Mouse (Mus musculus): Measurements from ENCODE around the gene Sox6. TPM values are rescaled to one million over a fixed set of nuclear protein-coding genes. Genes with fewer than 3 reads are reported as not detected.
"Not testable (repeated sequence)": the region's sequence is repeated elsewhere in the genome, so short reads cannot be mapped to it uniquely, and the experiment has no call there.

Gene Sox6
- polyA plus RNA-seq (2016; fragmentation: Nextera tagmentation; extraction: Ambion mirVana) = 32.5 and 33.2 TPM in 2 replicates

GRCm38 (mm10) chr7:116038511-116038910 lies at the start of gene Sox6:
TSS of gene Sox6 (minus strand) at chr7:116038796.
- peak within 1 kb of the TSS; percentile 74 for H3K9ac ChIP-seq
- no peak for ATAC-seq (ENCODE audit: insufficient number of reproducible peaks, low FRiP score)
- H3K4me3 ChIP-seq = peak within 1 kb of the TSS; percentile 58
- H3K27ac ChIP-seq (ENCODE audit: poor library complexity, severe bottlenecking) = no peak within 1 kb of the TSS
- WGBS = under 1% methylated on average over 11 of the region's 11 CpGs
- H3K4me2 ChIP-seq = peak within 1 kb of the TSS; percentile 99
- no peaks in the 10 kb centered on the region for H3K9me3 ChIP-seq (replicated peaks)
- H3K27me3 ChIP-seq (replicated peaks) = peaks cover 27% of the 10 kb centered on the region
- H3K4me1 ChIP-seq (replicated peaks) = peaks cover 18% of the 10 kb centered on the region
- no peaks in the 10 kb centered on the region for H3K36me3 ChIP-seq

DNA sequence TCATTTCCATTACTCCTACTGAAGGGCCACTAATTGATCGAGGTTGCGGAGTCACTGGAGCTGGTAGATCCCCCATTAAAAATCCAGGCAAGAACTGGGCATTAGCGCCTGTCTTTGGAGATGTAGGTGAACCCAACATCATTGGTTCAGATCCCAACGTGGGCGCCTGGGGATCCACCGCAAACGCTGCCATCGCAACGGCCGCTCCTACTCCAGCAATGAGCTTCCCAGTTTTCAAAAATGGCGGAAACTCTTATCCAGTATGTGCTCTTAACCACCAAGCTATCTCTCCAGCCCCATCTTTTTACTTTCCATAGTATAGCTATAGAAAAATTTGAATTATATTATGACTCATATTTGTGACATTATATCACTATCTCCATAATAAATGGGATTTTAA lies 45.8 kb upstream of the Sox6 start, which contains the start of gene Gm4353:
Gene Gm4353, minus strand, starts transcription at position 270 of the 400 bp plus-strand sequence.
- not testable (repeated sequence) for H3K9me3 ChIP-seq (replicated peaks); H3K4me3 ChIP-seq; H3K27me3 ChIP-seq (replicated peaks); H3K9ac ChIP-seq; H3K27ac ChIP-seq (ENCODE audit: poor library complexity, severe bottlenecking); H3K36me3 ChIP-seq; ATAC-seq (ENCODE audit: insufficient number of reproducible peaks, low FRiP score); H3K4me2 ChIP-seq; H3K4me1 ChIP-seq (replicated peaks)
- WGBS = 93% methylated on average over 11 of the region's 11 CpGs

GRCm38 (mm10) chr7:116060739-116061138 lies 22.1 kb upstream of the Sox6 start:
- Histone ChIP-seq H3K36me3 (no peaks in the 10 kb centered on the region), H3K4me3 (no peak overlapping the region)

DNA sequence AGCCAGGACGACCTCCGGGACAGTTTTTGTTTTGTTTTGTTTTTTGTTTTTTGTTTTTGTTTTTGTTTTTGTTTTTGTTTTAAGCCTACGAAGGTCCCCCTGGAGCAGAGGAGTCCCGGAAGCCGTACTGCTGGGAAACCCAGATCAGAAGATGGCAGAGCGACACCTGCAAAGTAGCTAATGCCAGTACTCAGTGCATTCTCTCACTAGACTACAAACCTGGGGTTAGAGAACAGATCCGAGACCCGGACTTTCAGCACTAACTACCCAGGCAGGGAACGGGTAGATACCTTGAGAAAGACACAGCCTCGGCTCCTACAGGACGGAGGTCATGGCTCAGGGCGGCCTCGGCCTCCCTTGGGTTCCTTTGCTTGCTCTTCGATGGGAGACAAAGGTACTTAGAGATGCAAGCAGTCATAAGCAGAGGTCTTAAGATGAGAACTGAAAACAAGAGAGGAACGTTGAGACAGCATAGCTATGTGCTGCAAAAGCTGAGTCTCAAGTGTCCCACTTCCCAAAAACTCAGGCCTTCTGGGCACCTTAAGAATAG lies 1.9 kb upstream of the Sox6 start:
- H3K9me3 ChIP-seq (replicated peaks) = no peaks in the 10 kb centered on the region
- no peaks in the 10 kb centered on the region for H3K36me3 ChIP-seq
- no peak for ATAC-seq (ENCODE audit: insufficient number of reproducible peaks, low FRiP score)
- H3K4me1 ChIP-seq (replicated peaks) = peaks cover 18% of the 10 kb centered on the region
- H3K4me2 ChIP-seq = peak overlapping the region; percentile 99
- H3K9ac ChIP-seq = 0 out of 2 replicates have a peak overlapping the region, but pooled peaks have one; percentile 7
- H3K27ac ChIP-seq (ENCODE audit: poor library complexity, severe bottlenecking) = no peak overlapping the region
- WGBS = 22% methylated on average over 15 of the region's 15 CpGs
- H3K27me3 ChIP-seq (replicated peaks) = peaks cover 24% of the 10 kb centered on the region
- peak overlapping the region; percentile 58 for H3K4me3 ChIP-seq

More at GRCm38 (mm10) chr7:116060739-116061138, 22.1 kb upstream of the Sox6 start:
- H3K9me3 ChIP-seq (replicated peaks) = no peaks in the 10 kb centered on the region
- no peaks in the 10 kb centered on the region for H3K4me1 ChIP-seq (replicated peaks)
- H3K9ac ChIP-seq = no peak overlapping the region
- ATAC-seq (ENCODE audit: insufficient number of reproducible peaks, low FRiP score) = no peak
- no peak overlapping the region for H3K4me2 ChIP-seq
- no peak overlapping the region for H3K27ac ChIP-seq (ENCODE audit: poor library complexity, severe bottlenecking)
- WGBS = 29% methylated on average over 1 of the region's 1 CpGs
- H3K27me3 ChIP-seq (replicated peaks) = no peaks in the 10 kb centered on the region

- no peaks in the 10 kb centered on the region for H3K9me3 ChIP-seq (replicated peaks)
- under 1% methylated on average over 48 of the region's 48 CpGs for WGBS
- peaks cover 18% of the 10 kb centered on the region for H3K4me1 ChIP-seq (replicated peaks)
- H3K4me2 ChIP-seq = peak overlapping the region; percentile 99
- H3K27ac ChIP-seq (ENCODE audit: poor library complexity, severe bottlenecking) = no peak overlapping the region
- ATAC-seq (ENCODE audit: insufficient number of reproducible peaks, low FRiP score) = peak; percentile 67
- H3K36me3 ChIP-seq = no peaks in the 10 kb centered on the region
- H3K9ac ChIP-seq = peak overlapping the region; percentile 74
- H3K4me3 ChIP-seq = peak overlapping the region; percentile 58
- peaks cover 27% of the 10 kb centered on the region for H3K27me3 ChIP-seq (replicated peaks)
Measured at GRCm38 (mm10) chr7:116039538-116040466, 1.2 kb upstream of the Sox6 start.

DNA sequence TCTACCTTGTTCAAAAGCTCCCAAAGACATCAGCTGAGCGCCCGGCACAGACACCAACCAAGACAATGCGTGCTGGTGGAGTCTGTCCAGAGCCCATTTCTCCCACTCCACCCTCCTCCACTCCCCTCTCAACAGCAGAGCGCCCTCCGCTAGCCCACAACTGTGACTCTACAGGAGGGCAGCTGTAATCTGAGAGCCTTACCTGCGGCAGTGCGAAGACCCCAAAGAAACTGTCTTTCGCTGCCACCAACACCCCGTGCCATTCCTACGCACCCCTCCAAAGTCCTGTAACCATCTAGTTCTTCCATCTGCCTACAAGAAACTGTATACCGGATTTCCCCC lies 571 bp upstream of the Sox6 start, which contains the start of gene 1110004F10Rik:
Gene 1110004F10Rik, plus strand, starts transcription at position 202 of the 342 bp plus-strand sequence.
- WGBS = under 1% methylated on average over 11 of the region's 11 CpGs
- Histone ChIP-seq H3K27me3 (replicated peaks) (peaks cover 27% of the 10 kb centered on the region), H3K4me2 (peak within 1 kb of the TSS; percentile 99), H3K4me3 (peak within 1 kb of the TSS; percentile 58), H3K4me1 (replicated peaks) (peaks cover 18% of the 10 kb centered on the region), H3K9ac (peak within 1 kb of the TSS; percentile 74), H3K36me3 (no peaks in the 10 kb centered on the region), H3K27ac (ENCODE audit: poor library complexity, severe bottlenecking) (no peak within 1 kb of the TSS), H3K9me3 (replicated peaks) (no peaks in the 10 kb centered on the region)
- peak; percentile 22; the same call in 1 of the 2 replicates for ATAC-seq (ENCODE audit: insufficient number of reproducible peaks, low FRiP score)

GRCm38 (mm10) chr7:116038024-116038423 lies 572 bp downstream of the Sox6 start:
- Histone ChIP-seq H3K27me3 (replicated peaks) (peaks cover 27% of the 10 kb centered on the region), H3K9ac (peak overlapping the region; percentile 44; the same call in 1 of the 2 replicates), H3K4me3 (peak overlapping the region; percentile 58), H3K9me3 (replicated peaks) (no peaks in the 10 kb centered on the region), H3K4me1 (replicated peaks) (peaks cover 18% of the 10 kb centered on the region), H3K4me2 (peak overlapping the region; percentile 73), H3K27ac (ENCODE audit: poor library complexity, severe bottlenecking) (no peak overlapping the region), H3K36me3 (no peaks in the 10 kb centered on the region)
- no peak for ATAC-seq (ENCODE audit: insufficient number of reproducible peaks, low FRiP score)
- 2% methylated on average over 13 of the region's 13 CpGs for WGBS

GRCm38 (mm10) chr7:116036591-116037555 lies 1.7 kb downstream of the Sox6 start:
- H3K9me3 ChIP-seq (replicated peaks) = no peaks in the 10 kb centered on the region
- H3K36me3 ChIP-seq = no peaks in the 10 kb centered on the region
- peaks cover 18% of the 10 kb centered on the region for H3K4me1 ChIP-seq (replicated peaks)
- H3K9ac ChIP-seq = 0 out of 2 replicates have a peak overlapping the region, but pooled peaks have one; percentile 8
- peaks cover 27% of the 10 kb centered on the region for H3K27me3 ChIP-seq (replicated peaks)
- WGBS = 35% methylated on average over 18 of the region's 18 CpGs
- H3K4me2 ChIP-seq = peak overlapping the region; percentile 48
- H3K4me3 ChIP-seq = peak overlapping the region; percentile 8; the same call in 1 of the 2 replicates
- no peak overlapping the region for H3K27ac ChIP-seq (ENCODE audit: poor library complexity, severe bottlenecking)
- no peak for ATAC-seq (ENCODE audit: insufficient number of reproducible peaks, low FRiP score)

DNA sequence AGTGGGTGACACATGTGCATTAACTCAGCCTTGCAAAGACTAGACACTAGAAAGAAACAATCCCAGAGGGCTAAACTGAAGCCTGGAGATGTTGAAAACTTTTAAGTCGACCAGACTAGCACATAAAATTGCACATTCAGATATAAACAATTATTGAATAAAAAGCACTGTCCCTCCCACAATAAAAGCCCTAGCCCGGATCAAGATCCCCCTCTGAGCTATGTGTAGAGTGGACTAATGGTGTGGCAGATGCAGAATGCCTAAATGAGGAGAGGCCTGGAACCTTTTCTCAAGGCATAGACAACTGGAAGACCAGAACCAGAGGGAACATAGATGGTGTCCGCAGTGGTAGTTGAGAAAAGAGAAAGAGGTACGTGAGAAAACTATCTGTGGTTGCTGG lies 3.1 kb downstream of the Sox6 start:
- ATAC-seq (ENCODE audit: insufficient number of reproducible peaks, low FRiP score) = no peak
- H3K9ac ChIP-seq = no peak overlapping the region
- H3K36me3 ChIP-seq = no peaks in the 10 kb centered on the region
- H3K4me2 ChIP-seq = 0 out of 2 replicates have a peak overlapping the region, but pooled peaks have one; percentile 91
- H3K27ac ChIP-seq (ENCODE audit: poor library complexity, severe bottlenecking) = no peak overlapping the region
- H3K4me3 ChIP-seq = no peak overlapping the region
- H3K27me3 ChIP-seq (replicated peaks) = peaks cover 23% of the 10 kb centered on the region
- H3K9me3 ChIP-seq (replicated peaks) = no peaks in the 10 kb centered on the region
- WGBS = 54% methylated on average over 4 of the region's 4 CpGs
- peaks cover 23% of the 10 kb centered on the region for H3K4me1 ChIP-seq (replicated peaks)

DNA sequence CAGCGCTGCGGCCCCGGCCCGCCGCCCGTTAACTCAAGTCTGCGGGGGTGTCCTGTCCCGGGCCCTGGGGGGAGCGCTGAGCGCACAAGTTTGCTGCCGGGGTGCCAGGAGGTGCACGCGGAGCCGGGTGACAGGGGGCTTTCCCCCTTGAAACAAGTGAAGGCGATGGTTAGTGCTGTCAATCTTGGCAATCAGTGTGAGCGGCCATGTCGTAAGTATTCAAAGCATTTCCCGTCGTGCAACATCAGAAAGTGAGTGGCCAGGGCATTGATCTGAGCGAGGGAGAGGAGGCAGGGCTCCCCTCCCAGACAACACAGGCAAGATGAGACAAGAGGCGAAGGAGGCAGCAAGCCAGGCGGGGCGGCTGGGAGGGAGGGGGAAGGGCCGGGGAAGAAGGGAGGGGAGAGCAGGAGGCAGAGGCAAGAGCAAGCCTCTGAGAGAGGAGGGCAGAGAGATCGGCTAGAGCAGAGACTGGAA lies 4.3 kb downstream of the Sox6 start:
- Histone ChIP-seq H3K27me3 (replicated peaks) (peaks cover 23% of the 10 kb centered on the region), H3K4me3 (peak overlapping the region; percentile 71)
- peak; percentile 22; the same call in 1 of the 2 replicates for ATAC-seq (ENCODE audit: insufficient number of reproducible peaks, low FRiP score)

More for the DNA sequence above, 4.3 kb downstream of the Sox6 start:
- under 1% methylated on average over 25 of the region's 25 CpGs for WGBS
- Histone ChIP-seq H3K27ac (ENCODE audit: poor library complexity, severe bottlenecking) (peak overlapping the region; percentile 93), H3K9me3 (replicated peaks) (no peaks in the 10 kb centered on the region), H3K4me1 (replicated peaks) (peaks cover 32% of the 10 kb centered on the region), H3K36me3 (no peaks in the 10 kb centered on the region), H3K4me2 (peak overlapping the region; percentile 91), H3K9ac (peak overlapping the region; percentile 70)

Data from heart, embryonic 12.5 days (tissue).